Mouse (Mus musculus): ENCODE results near the gene Btg1-ps2. TPM values are rescaled to one million over a fixed set of nuclear protein-coding genes. Genes with fewer than 3 reads are reported as not detected.
"Not testable (repeated sequence)": the region's sequence is repeated elsewhere in the genome, so short reads cannot be mapped to it uniquely, and the experiment has no call there.

Gene Btg1-ps2
- polyA plus RNA-seq (2015; fragmentation: Nextera tagmentation; extraction: Ambion mirVana) = not detected in 2 replicates

- H3K27me3 ChIP-seq (replicated peaks); H3K4me1 ChIP-seq; ATAC-seq (replicated peaks): not testable (repeated sequence)
Measured at GRCm38 (mm10) chrX:38043014-38043413, at the start of gene Btg1-ps2. TSS of gene Btg1-ps2 (minus strand) at chrX:38043114.

GRCm38 (mm10) chrX:38085041-38085440, 42.1 kb upstream of the Btg1-ps2 start, which contains the start of gene Rhox11:
TSS of gene Rhox11 (minus strand) at chrX:38085141.
- H3K4me1 ChIP-seq = no peaks in the 10 kb centered on the region
- WGBS = 86% methylated on average over 9 of the region's 9 CpGs
- no peaks in the 10 kb centered on the region for H3K9me3 ChIP-seq
- H3K36me3 ChIP-seq (replicated peaks) = no peaks in the 10 kb centered on the region
- no peak within 1 kb of the TSS for H3K27ac ChIP-seq
- H3K4me2 ChIP-seq = no peak within 1 kb of the TSS
- H3K4me3 ChIP-seq = no peak within 1 kb of the TSS
- no peaks in the 10 kb centered on the region for H3K27me3 ChIP-seq (replicated peaks)
- no peak within 1 kb of the TSS for H3K9ac ChIP-seq
- no peak for ATAC-seq (replicated peaks)

More at GRCm38 (mm10) chrX:38043014-38043413, at the start of gene Btg1-ps2:
- H3K9me3 ChIP-seq; H3K36me3 ChIP-seq (replicated peaks); H3K4me2 ChIP-seq; H3K4me3 ChIP-seq; H3K9ac ChIP-seq; H3K27ac ChIP-seq: not testable (repeated sequence)

GRCm38 (mm10) chrX:38084226-38084625, 41.3 kb upstream of the Btg1-ps2 start:
- ATAC-seq (replicated peaks) = no peak
- H3K9me3 ChIP-seq = no peaks in the 10 kb centered on the region
- no peak overlapping the region for H3K27ac ChIP-seq
- WGBS = 22% methylated on average over 12 of the region's 12 CpGs
- no peak overlapping the region for H3K9ac ChIP-seq
- no peaks in the 10 kb centered on the region for H3K27me3 ChIP-seq (replicated peaks)
- no peak overlapping the region for H3K4me3 ChIP-seq
- H3K4me2 ChIP-seq = no peak overlapping the region
- no peaks in the 10 kb centered on the region for H3K4me1 ChIP-seq
- no peaks in the 10 kb centered on the region for H3K36me3 ChIP-seq (replicated peaks)

GRCm38 (mm10) chrX:38066175-38066574, 23.3 kb upstream of the Btg1-ps2 start, which contains the start of gene Rhox10:
TSS of gene Rhox10 (plus strand) at chrX:38066475.
- ATAC-seq (replicated peaks) = no peak
- H3K4me2 ChIP-seq = no peak within 1 kb of the TSS
- H3K9me3 ChIP-seq = no peaks in the 10 kb centered on the region
- no peak within 1 kb of the TSS for H3K27ac ChIP-seq
- no peak within 1 kb of the TSS for H3K9ac ChIP-seq
- no peaks in the 10 kb centered on the region for H3K4me1 ChIP-seq
- H3K36me3 ChIP-seq (replicated peaks) = no peaks in the 10 kb centered on the region
- WGBS = 85% methylated on average over 11 of the region's 11 CpGs
- H3K27me3 ChIP-seq (replicated peaks) = no peaks in the 10 kb centered on the region
- H3K4me3 ChIP-seq = no peak within 1 kb of the TSS

GRCm38 (mm10) chrX:38061544-38061943, 18.6 kb upstream of the Btg1-ps2 start:
- no peaks in the 10 kb centered on the region for H3K36me3 ChIP-seq (replicated peaks)
- no peak overlapping the region for H3K27ac ChIP-seq
- no peaks in the 10 kb centered on the region for H3K4me1 ChIP-seq
- no peak overlapping the region for H3K9ac ChIP-seq
- no peaks in the 10 kb centered on the region for H3K27me3 ChIP-seq (replicated peaks)
- H3K4me2 ChIP-seq = no peak overlapping the region
- no peak overlapping the region for H3K4me3 ChIP-seq
- 0% methylated on average over 1 of the region's 1 CpGs for WGBS
- no peaks in the 10 kb centered on the region for H3K9me3 ChIP-seq
- ATAC-seq (replicated peaks) = no peak

GRCm38 (mm10) chrX:38039666-38040065, 3.2 kb downstream of the Btg1-ps2 start:
- no peak for ATAC-seq (replicated peaks)
- Histone ChIP-seq H3K27me3 (replicated peaks) (no peaks in the 10 kb centered on the region), H3K9me3 (no peaks in the 10 kb centered on the region), H3K9ac (no peak overlapping the region), H3K4me2 (no peak overlapping the region), H3K4me3 (no peak overlapping the region), H3K4me1 (no peaks in the 10 kb centered on the region), H3K36me3 (replicated peaks) (no peaks in the 10 kb centered on the region), H3K27ac (no peak overlapping the region)
- WGBS = 92% methylated on average over 5 of the region's 5 CpGs

- Histone ChIP-seq H3K9ac (no peak overlapping the region), H3K36me3 (replicated peaks) (no peaks in the 10 kb centered on the region), H3K4me2 (no peak overlapping the region), H3K9me3 (no peaks in the 10 kb centered on the region), H3K27me3 (replicated peaks) (no peaks in the 10 kb centered on the region), H3K4me3 (no peak overlapping the region), H3K27ac (no peak overlapping the region), H3K4me1 (no peaks in the 10 kb centered on the region)
- 42% methylated on average over 2 of the region's 2 CpGs for WGBS
- no peak for ATAC-seq (replicated peaks)
Measured at GRCm38 (mm10) chrX:38033841-38034240, 9.1 kb downstream of the Btg1-ps2 start.

GRCm38 (mm10) chrX:38018597-38018996, 24.3 kb downstream of the Btg1-ps2 start, which contains the start of gene Btg1-ps1:
TSS of gene Btg1-ps1 (minus strand) at chrX:38018815.
- not testable (repeated sequence) for H3K9ac ChIP-seq; H3K4me2 ChIP-seq; H3K4me1 ChIP-seq; H3K36me3 ChIP-seq (replicated peaks); ATAC-seq (replicated peaks); H3K9me3 ChIP-seq; H3K4me3 ChIP-seq; H3K27ac ChIP-seq; H3K27me3 ChIP-seq (replicated peaks)

GRCm38 (mm10) chrX:38008756-38009155, 34.2 kb downstream of the Btg1-ps2 start:
- Histone ChIP-seq H3K27ac (no peak overlapping the region), H3K9ac (no peak overlapping the region), H3K4me1 (no peaks in the 10 kb centered on the region), H3K4me3 (no peak overlapping the region), H3K36me3 (replicated peaks) (no peaks in the 10 kb centered on the region), H3K9me3 (no peaks in the 10 kb centered on the region), H3K4me2 (no peak overlapping the region), H3K27me3 (replicated peaks) (no peaks in the 10 kb centered on the region)
- 73% methylated on average over 2 of the region's 2 CpGs for WGBS
- no peak for ATAC-seq (replicated peaks)

Other genes starting within 250 kb of the Btg1-ps2 start
- 0.47 and 0.76 TPM in 2 replicates for gene Rhox5, start 238.3 kb downstream of the Btg1-ps2 start, polyA plus RNA-seq (2015; fragmentation: Nextera tagmentation; extraction: Ambion mirVana)
- gene Rhox6, start 216.2 kb downstream of the Btg1-ps2 start, polyA plus RNA-seq (2015; fragmentation: Nextera tagmentation; extraction: Ambion mirVana) = not detected in 2 replicates
- not detected in 2 replicates for gene Rhox7a, start 211.4 kb downstream of the Btg1-ps2 start, polyA plus RNA-seq (2015; fragmentation: Nextera tagmentation; extraction: Ambion mirVana)
- gene Rhox8, start 164.2 kb downstream of the Btg1-ps2 start, polyA plus RNA-seq (2015; fragmentation: Nextera tagmentation; extraction: Ambion mirVana) = not detected in 2 replicates
- not detected in 2 replicates for gene Rhox7b, start 145.9 kb downstream of the Btg1-ps2 start, polyA plus RNA-seq (2015; fragmentation: Nextera tagmentation; extraction: Ambion mirVana)
- not detected in 2 replicates for gene Rhox9, start 141.3 kb downstream of the Btg1-ps2 start, polyA plus RNA-seq (2015; fragmentation: Nextera tagmentation; extraction: Ambion mirVana)
- not detected in 2 replicates for gene Btg1-ps1, start 24.3 kb downstream of the Btg1-ps2 start, polyA plus RNA-seq (2015; fragmentation: Nextera tagmentation; extraction: Ambion mirVana)
- not detected in 2 replicates for gene Rhox10, start 23.4 kb upstream of the Btg1-ps2 start, polyA plus RNA-seq (2015; fragmentation: Nextera tagmentation; extraction: Ambion mirVana)
- gene Rhox11, start 42.0 kb upstream of the Btg1-ps2 start, polyA plus RNA-seq (2015; fragmentation: Nextera tagmentation; extraction: Ambion mirVana) = not detected in 2 replicates
- not detected in 2 replicates for gene Rhox12, start 67.8 kb upstream of the Btg1-ps2 start, polyA plus RNA-seq (2015; fragmentation: Nextera tagmentation; extraction: Ambion mirVana)
- gene Rhox13, start 78.1 kb upstream of the Btg1-ps2 start, polyA plus RNA-seq (2015; fragmentation: Nextera tagmentation; extraction: Ambion mirVana) = not detected in 2 replicates
- gene Zbtb33, start 146.7 kb upstream of the Btg1-ps2 start, polyA plus RNA-seq (2015; fragmentation: Nextera tagmentation; extraction: Ambion mirVana) = 5.0 and 5.5 TPM in 2 replicates
- gene Tmem255a, start 209.3 kb upstream of the Btg1-ps2 start, polyA plus RNA-seq (2015; fragmentation: Nextera tagmentation; extraction: Ambion mirVana) = 21.6 and 25.9 TPM in 2 replicates

All from midbrain, embryonic 15.5 days (tissue).